ENCODE assay signal across 8 mouse cellular contexts in genomic region chr12:79924921-79925703, GRCm38 (mm10).
DNase-seq lines count a peak whose midpoint lies in the region; ATAC-seq and TF ChIP-seq lines count a peak whose summit lies in the region.

No protein-coding gene starts in this region.

- peak overlapping the region; percentile 40 for H3K4me2 ChIP-seq in midbrain, embryonic 16.5 days (ENCODE audit: low read length)

- peak; percentile 90 for ATAC-seq in midbrain, embryonic 16.5 days
- no peak for ATAC-seq in erythroid progenitor cell, adult 5-6 weeks (replicated peaks; ENCODE audit: low FRiP score, poor library complexity, severe bottlenecking)

- peak; percentile 97 for DNase-seq in heart, adult 11 months
- DNase-seq in heart, adult 8-10 months (ENCODE audit: low spot score): no peak
- peak; percentile 95 for DNase-seq in brain, embryonic 14.5 days (ENCODE audit: low read depth)
- DNase-seq in heart, embryonic 10.5 days (ENCODE audit: low spot score): no peak
- DNase-seq in layer of hippocampus, adult 9-11 months: peak; percentile 85
- no peak for DNase-seq in thymus, postnatal 25 days

- no peaks in the 10 kb centered on the region for H3K9me3 ChIP-seq in heart, embryonic 10.5 days
- H3K9me3 ChIP-seq in midbrain, embryonic 16.5 days (replicated peaks; ENCODE audit: control insufficient read depth, low read length, poor library complexity, severe bottlenecking): no peaks in the 10 kb centered on the region

- H3K4me3 ChIP-seq in heart, embryonic 10.5 days: peak overlapping the region; percentile 5; the same call in 1 of the 2 replicates
- no peak overlapping the region for H3K4me3 ChIP-seq in midbrain, embryonic 16.5 days (ENCODE audit: low read depth, low read length)

- H3K27ac ChIP-seq in heart, embryonic 10.5 days: peak overlapping the region; percentile 90
- peak overlapping the region; percentile 91 for H3K27ac ChIP-seq in midbrain, embryonic 16.5 days (ENCODE audit: low read length)

- WGBS in heart, embryonic 10.5 days: 9% methylated on average over 16 of the region's 16 CpGs
- WGBS in midbrain, embryonic 16.5 days: 3% methylated on average over 16 of the region's 16 CpGs

- peak overlapping the region; percentile 51; the same call in 1 of the 2 replicates for H3K9ac ChIP-seq in midbrain, embryonic 16.5 days (ENCODE audit: low read depth, low read length)

- TF ChIP-seq CTCF in brain, embryonic 14.5 days (IDR thresholded peaks at IDR 0.05; ENCODE audit: borderline replicate concordance, extremely low read depth, insufficient read depth, insufficient read length): 0 out of 2 replicates have a peak, but pooled peaks have one; percentile 9

- H3K27me3 ChIP-seq in heart, embryonic 10.5 days (ENCODE audit: insufficient read depth, poor library complexity, severe bottlenecking): no peaks in the 10 kb centered on the region
- no peaks in the 10 kb centered on the region for H3K27me3 ChIP-seq in midbrain, embryonic 16.5 days (ENCODE audit: control insufficient read depth, insufficient read depth, low read depth, low read length)

- H3K36me3 ChIP-seq in heart, embryonic 10.5 days: no peaks in the 10 kb centered on the region
- no peaks in the 10 kb centered on the region for H3K36me3 ChIP-seq in midbrain, embryonic 16.5 days (ENCODE audit: control insufficient read depth, insufficient read depth, low read length)

- no peak for TF ChIP-seq POLR2A in brain, embryonic 14.5 days (IDR thresholded peaks at IDR 0.05; ENCODE audit: borderline replicate concordance, extremely low read depth, insufficient read depth, insufficient read length, poor library complexity, severe bottlenecking)

- peaks cover 69% of the 10 kb centered on the region for H3K4me1 ChIP-seq in heart, embryonic 10.5 days
- H3K4me1 ChIP-seq in midbrain, embryonic 16.5 days (ENCODE audit: control insufficient read depth, insufficient read depth, low read length): peaks cover 42% of the 10 kb centered on the region

Comparison
In these comparisons a context has a peak if more than half of its experiments do, and no peak if none do; other contexts are left out.
1. DNase-seq: peak in heart, adult 11 months (single experiment), brain, embryonic 14.5 days (single experiment) and layer of hippocampus, adult 9-11 months (single experiment); none in heart, adult 8-10 months (single experiment), heart, embryonic 10.5 days (single experiment) and thymus, postnatal 25 days (single experiment).